Mouse (Mus musculus): ENCODE measurements around the gene Utrn. TPM values are rescaled to one million over a fixed set of nuclear protein-coding genes. Genes with fewer than 3 reads are reported as not detected.
A peak's percentile ranks its signal among the peaks of the same experiment; 100 is the strongest.

The Utrn gene
- polyA plus RNA-seq, 1 experiment from 2014 or later = 37.4 TPM

DNA sequence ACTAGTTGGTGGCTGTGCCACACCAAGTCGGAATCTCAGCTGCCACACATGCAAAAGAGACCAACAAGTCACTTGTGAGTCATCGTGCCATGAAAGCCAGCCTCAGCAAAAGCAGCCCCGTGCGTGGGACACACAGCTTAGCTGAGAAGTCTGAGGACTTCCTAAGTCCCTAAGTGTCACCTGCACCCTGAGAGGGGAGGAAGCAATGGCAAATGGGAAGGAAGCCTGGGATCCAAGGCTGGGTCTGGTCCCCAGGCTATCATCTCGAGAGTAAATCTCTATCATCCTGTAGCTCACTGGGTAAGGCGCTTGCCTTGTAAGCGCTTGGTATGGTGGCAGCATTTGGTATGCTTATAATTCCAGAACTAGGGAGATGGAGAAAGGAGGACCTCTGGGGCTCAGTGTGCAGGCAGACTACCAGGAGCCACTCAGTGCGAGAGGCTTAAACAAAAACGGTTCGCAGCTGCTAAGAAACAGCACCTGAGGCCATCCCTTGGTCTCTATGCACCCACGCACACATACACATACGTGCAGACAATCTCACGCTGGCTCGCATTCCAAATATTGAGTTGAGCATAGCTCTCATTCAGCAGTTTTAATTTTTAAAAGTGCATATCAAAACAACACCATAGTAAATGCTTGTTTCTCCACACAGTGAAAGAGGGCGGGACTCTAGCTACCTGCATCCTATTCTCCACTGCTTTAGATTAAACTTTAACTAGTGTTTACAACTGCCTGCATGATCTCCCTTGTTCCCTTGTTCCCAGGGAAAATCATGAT is 16.6 kb downstream of the Utrn start:
- no peak overlapping the region for H3K27ac ChIP-seq (ENCODE audit: low read length)
- no peak overlapping the region for H3K9ac ChIP-seq (ENCODE audit: low read depth, low read length)

DNA sequence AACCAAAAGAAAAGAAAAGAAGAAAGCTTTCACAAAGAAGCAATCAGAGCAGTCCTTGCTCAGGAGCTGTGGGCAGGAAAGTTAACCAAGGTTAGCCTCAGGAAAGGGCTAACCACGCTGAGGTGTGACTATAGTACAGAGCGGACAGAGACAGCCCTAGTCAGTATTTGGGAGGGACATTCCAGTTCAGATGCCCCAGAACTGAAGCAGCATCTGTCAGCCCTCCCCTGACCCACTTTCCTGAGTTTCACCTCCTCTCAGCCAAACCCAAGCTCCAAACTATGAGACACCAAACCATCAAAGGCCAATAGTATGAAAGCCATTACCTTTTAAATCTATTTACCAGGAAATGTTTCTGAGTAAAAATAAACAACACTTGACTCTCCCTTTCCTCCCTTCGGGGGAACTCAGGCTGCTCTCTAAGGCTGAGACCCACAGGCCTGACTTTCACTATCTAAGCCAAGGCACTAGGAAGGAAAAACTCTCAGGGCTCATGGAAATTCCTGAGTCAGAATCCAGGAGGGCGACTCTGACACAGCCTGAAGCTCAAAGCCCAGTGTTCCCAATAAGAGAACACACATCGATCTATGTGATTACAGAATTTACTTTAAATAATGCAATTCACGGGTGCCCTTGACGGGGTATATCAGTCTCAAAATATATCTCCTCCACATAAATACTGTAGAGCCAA is 18.2 kb downstream of the Utrn start:
- ATAC-seq = no peak
- Histone ChIP-seq H3K4me1 (ENCODE audit: control insufficient read depth, insufficient read depth, low read length) (peaks cover 9% of the 10 kb centered on the region), H3K9me3 (ENCODE audit: control insufficient read depth, low read length) (no peaks in the 10 kb centered on the region), H3K27ac (ENCODE audit: low read length) (no peak overlapping the region), H3K27me3 (replicated peaks; ENCODE audit: control insufficient read depth, insufficient read depth, low read length) (no peaks in the 10 kb centered on the region), H3K4me3 (ENCODE audit: low read length) (no peak overlapping the region), H3K4me2 (ENCODE audit: low read depth, low read length) (no peak overlapping the region), H3K9ac (ENCODE audit: low read depth, low read length) (no peak overlapping the region), H3K36me3 (ENCODE audit: control insufficient read depth, insufficient read depth, low read length) (no peaks in the 10 kb centered on the region)
- 69% methylated on average over 7 of the region's 7 CpGs for WGBS

More for the DNA sequence above, 16.6 kb downstream of the Utrn start:
- ATAC-seq = peak; percentile 90
- no peaks in the 10 kb centered on the region for H3K36me3 ChIP-seq (ENCODE audit: control insufficient read depth, insufficient read depth, low read length)
- no peaks in the 10 kb centered on the region for H3K9me3 ChIP-seq (ENCODE audit: control insufficient read depth, low read length)
- no peak overlapping the region for H3K4me3 ChIP-seq (ENCODE audit: low read length)
- 62% methylated on average over 15 of the region's 15 CpGs for WGBS
- no peaks in the 10 kb centered on the region for H3K27me3 ChIP-seq (replicated peaks; ENCODE audit: control insufficient read depth, insufficient read depth, low read length)
- H3K4me2 ChIP-seq (ENCODE audit: low read depth, low read length) = peak overlapping the region; percentile 24; the same call in 1 of the 2 replicates
- peaks cover 9% of the 10 kb centered on the region for H3K4me1 ChIP-seq (ENCODE audit: control insufficient read depth, insufficient read depth, low read length)

DNA sequence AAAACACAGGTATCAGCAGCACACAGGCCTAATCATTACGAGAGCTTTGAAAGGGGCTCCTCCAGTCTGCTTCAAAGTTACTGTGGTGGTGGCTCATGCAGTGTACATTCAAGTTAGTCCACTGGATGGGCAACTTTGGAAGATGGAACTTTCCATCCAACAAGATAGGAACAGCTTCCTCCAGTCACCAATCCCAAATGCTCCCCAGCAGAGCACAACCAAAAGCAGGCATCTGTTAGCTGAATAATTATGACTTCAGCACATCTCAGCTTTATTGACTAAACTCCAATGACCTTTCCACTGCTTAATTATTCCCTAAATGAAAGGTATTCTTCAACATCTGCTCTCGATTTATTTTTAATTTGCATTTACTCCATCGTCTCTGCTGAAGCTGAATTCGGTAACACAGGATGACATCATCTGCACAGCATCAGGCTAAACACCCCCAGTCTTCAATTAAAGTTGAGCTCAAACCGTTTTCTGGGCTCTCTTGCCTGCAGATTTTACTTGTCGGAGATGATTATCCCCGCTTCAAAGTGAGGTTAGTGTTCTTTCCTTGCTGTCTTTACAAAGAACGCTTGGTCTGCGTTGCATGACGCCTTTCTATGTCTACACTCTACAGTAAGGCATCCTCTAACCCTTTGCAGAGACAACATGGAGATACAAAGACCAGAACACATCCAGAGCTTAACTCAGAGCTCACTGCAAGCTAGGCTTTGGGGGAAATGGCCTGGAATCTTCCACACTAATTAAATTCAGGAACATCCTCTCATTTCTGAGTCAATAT is 20.6 kb downstream of the Utrn start:
- Histone ChIP-seq H3K27me3 (replicated peaks; ENCODE audit: control insufficient read depth, insufficient read depth, low read length) (no peaks in the 10 kb centered on the region), H3K4me2 (ENCODE audit: low read depth, low read length) (no peak overlapping the region), H3K9me3 (ENCODE audit: control insufficient read depth, low read length) (no peaks in the 10 kb centered on the region), H3K27ac (ENCODE audit: low read length) (no peak overlapping the region), H3K9ac (ENCODE audit: low read depth, low read length) (no peak overlapping the region), H3K36me3 (ENCODE audit: control insufficient read depth, insufficient read depth, low read length) (no peaks in the 10 kb centered on the region), H3K4me3 (ENCODE audit: low read length) (no peak overlapping the region), H3K4me1 (ENCODE audit: control insufficient read depth, insufficient read depth, low read length) (peaks cover 9% of the 10 kb centered on the region)
- WGBS = 82% methylated on average over 10 of the region's 10 CpGs
- ATAC-seq = no peak

DNA sequence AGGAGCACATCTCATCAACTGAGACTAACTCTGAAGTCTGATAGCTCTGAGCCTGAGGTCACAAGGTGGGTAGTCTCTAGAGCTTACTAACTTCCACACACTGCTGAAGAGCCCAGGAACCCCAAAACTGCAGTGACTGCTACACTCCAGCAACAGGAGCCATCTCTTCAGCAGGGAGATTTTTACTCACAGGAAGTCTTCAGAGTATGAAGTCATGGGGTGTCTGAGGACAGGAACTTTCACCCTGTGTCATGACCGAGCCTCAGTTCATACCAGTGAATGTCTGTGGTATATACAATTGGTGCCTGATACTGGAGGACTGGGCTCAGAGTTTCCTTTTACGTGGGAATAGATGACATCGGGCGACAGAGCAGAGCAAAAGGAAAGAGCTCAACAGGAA is 26.6 kb downstream of the Utrn start:
- ATAC-seq = no peak
- Histone ChIP-seq H3K36me3 (ENCODE audit: control insufficient read depth, insufficient read depth, low read length) (no peaks in the 10 kb centered on the region), H3K27me3 (replicated peaks; ENCODE audit: control insufficient read depth, insufficient read depth, low read length) (no peaks in the 10 kb centered on the region), H3K4me2 (ENCODE audit: low read depth, low read length) (no peak overlapping the region), H3K4me3 (ENCODE audit: low read length) (no peak overlapping the region), H3K9me3 (ENCODE audit: control insufficient read depth, low read length) (no peaks in the 10 kb centered on the region), H3K9ac (ENCODE audit: low read depth, low read length) (no peak overlapping the region), H3K27ac (ENCODE audit: low read length) (no peak overlapping the region), H3K4me1 (ENCODE audit: control insufficient read depth, insufficient read depth, low read length) (no peaks in the 10 kb centered on the region)
- 78% methylated on average over 4 of the region's 4 CpGs for WGBS

DNA sequence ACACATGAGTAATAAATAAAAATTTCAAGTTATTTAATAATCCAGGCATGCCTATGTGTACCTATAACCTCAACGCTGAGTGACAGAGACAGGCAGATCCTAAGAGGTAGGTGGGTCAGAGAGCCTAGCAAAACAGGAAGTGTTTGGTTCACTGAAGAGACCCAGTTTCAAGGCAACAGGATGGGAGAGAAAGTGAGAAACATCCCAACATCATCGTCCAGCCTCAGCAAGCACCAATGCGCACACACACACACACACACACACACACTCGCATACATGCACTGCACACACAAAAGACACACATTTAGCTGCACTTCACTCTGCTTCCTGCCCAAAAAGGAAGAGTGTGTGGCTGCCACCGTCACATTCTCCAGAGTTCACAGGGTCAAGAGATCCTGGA is 27.7 kb downstream of the Utrn start:
- Histone ChIP-seq H3K4me3 (ENCODE audit: low read length) (no peak overlapping the region), H3K4me1 (ENCODE audit: control insufficient read depth, insufficient read depth, low read length) (no peaks in the 10 kb centered on the region), H3K27ac (ENCODE audit: low read length) (no peak overlapping the region), H3K27me3 (replicated peaks; ENCODE audit: control insufficient read depth, insufficient read depth, low read length) (no peaks in the 10 kb centered on the region), H3K9ac (ENCODE audit: low read depth, low read length) (no peak overlapping the region), H3K9me3 (ENCODE audit: control insufficient read depth, low read length) (no peaks in the 10 kb centered on the region), H3K36me3 (ENCODE audit: control insufficient read depth, insufficient read depth, low read length) (no peaks in the 10 kb centered on the region), H3K4me2 (ENCODE audit: low read depth, low read length) (no peak overlapping the region)
- ATAC-seq = no peak
- WGBS = 70% methylated on average over 5 of the region's 5 CpGs

DNA sequence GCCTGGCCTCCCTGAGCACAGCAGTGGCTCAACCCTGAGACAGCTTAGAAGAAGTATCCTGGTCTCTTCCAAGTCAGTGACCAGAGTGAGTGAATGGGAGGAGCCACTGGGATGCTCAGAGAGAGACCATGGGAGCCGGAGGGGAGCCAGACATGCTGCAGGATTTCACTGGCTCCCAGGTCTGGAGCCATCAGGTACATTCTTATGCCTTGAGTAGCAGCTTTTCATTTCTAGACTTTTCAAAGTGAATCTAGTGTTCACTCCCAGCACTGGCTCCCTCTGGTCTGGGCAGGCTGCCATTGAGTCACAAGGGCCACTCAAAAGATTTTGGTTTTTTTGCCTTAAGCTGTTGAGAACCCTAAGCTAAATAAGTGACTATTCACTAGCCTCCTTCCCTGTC is 31.5 kb downstream of the Utrn start:
- Histone ChIP-seq H3K27me3 (replicated peaks; ENCODE audit: control insufficient read depth, insufficient read depth, low read length) (no peaks in the 10 kb centered on the region), H3K27ac (ENCODE audit: low read length) (no peak overlapping the region), H3K36me3 (ENCODE audit: control insufficient read depth, insufficient read depth, low read length) (no peaks in the 10 kb centered on the region), H3K9me3 (ENCODE audit: control insufficient read depth, low read length) (no peaks in the 10 kb centered on the region), H3K4me3 (ENCODE audit: low read length) (no peak overlapping the region), H3K4me1 (ENCODE audit: control insufficient read depth, insufficient read depth, low read length) (no peaks in the 10 kb centered on the region), H3K4me2 (ENCODE audit: low read depth, low read length) (no peak overlapping the region), H3K9ac (ENCODE audit: low read depth, low read length) (no peak overlapping the region)
- no peak for ATAC-seq
- 95% methylated on average over 1 of the region's 1 CpGs for WGBS

DNA sequence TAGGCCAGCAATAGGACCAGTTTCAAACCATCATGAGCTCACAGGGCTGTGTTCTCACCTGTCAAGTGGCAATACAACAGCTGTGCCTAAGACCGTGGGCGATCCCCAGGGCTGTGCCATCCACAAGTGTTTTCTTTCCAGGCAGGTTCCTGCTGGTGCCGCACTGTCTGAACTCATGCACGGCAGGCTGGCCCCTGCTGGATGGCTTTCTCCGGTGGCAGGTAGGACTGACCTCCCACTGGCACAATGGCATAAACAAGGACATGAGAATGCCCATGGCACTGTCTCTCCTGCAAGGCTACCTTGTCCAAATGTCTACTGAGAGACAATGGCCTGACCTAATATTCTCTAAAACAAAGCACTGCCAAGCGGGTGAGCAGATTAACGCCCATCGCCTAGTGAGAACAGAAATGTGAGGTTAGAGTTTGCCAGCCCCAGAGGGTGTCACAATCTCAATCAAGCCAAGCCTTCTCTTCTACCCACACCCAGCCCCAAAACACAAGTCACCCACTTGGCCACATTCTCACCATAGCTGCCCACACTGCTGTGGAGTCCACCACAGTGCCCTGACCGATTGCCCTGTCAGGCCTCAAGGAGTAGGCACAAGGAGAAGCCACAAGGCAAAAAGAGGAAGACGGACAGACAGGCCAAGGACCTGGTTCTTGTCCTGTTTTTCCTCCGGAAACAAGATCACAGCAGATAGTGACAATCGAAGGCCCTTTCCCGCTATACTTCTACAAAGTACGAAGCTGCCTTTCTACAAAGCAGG is 32.9 kb downstream of the Utrn start:
- ATAC-seq = no peak
- H3K27ac ChIP-seq (ENCODE audit: low read length) = no peak overlapping the region

DNA sequence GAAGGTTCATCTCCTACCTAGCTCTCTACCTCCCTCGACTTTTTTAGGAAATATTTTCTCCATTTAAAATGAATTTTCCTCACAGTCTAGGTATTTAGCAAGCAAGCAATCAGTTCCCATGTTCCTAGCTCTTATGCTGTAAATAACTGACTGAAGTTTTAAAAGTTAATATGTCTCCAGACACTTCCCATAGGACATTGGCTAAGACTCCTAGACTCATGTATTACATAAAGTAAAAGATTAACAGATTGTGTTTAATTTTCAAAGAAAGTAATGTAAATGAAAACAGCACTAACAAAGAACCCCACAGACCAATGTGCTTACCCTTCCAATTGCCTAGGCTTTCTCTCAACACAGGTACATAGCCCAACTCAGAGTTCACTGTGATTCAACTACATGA is 35.0 kb downstream of the Utrn start:
- no peak for ATAC-seq
- H3K4me3 ChIP-seq (ENCODE audit: low read length) = no peak overlapping the region
- no peak overlapping the region for H3K27ac ChIP-seq (ENCODE audit: low read length)
- H3K4me1 ChIP-seq (ENCODE audit: control insufficient read depth, insufficient read depth, low read length) = no peaks in the 10 kb centered on the region
- no peaks in the 10 kb centered on the region for H3K27me3 ChIP-seq (replicated peaks; ENCODE audit: control insufficient read depth, insufficient read depth, low read length)
- WGBS = 56% methylated on average over 1 of the region's 1 CpGs
- H3K9me3 ChIP-seq (ENCODE audit: control insufficient read depth, low read length) = no peaks in the 10 kb centered on the region
- H3K9ac ChIP-seq (ENCODE audit: low read depth, low read length) = no peak overlapping the region
- H3K36me3 ChIP-seq (ENCODE audit: control insufficient read depth, insufficient read depth, low read length) = no peaks in the 10 kb centered on the region
- no peak overlapping the region for H3K4me2 ChIP-seq (ENCODE audit: low read depth, low read length)

More for the DNA sequence above, 32.9 kb downstream of the Utrn start:
- no peak overlapping the region for H3K4me2 ChIP-seq (ENCODE audit: low read depth, low read length)
- H3K36me3 ChIP-seq (ENCODE audit: control insufficient read depth, insufficient read depth, low read length) = no peaks in the 10 kb centered on the region
- H3K4me1 ChIP-seq (ENCODE audit: control insufficient read depth, insufficient read depth, low read length) = no peaks in the 10 kb centered on the region
- H3K27me3 ChIP-seq (replicated peaks; ENCODE audit: control insufficient read depth, insufficient read depth, low read length) = no peaks in the 10 kb centered on the region
- WGBS = 82% methylated on average over 14 of the region's 14 CpGs
- no peak overlapping the region for H3K4me3 ChIP-seq (ENCODE audit: low read length)
- no peaks in the 10 kb centered on the region for H3K9me3 ChIP-seq (ENCODE audit: control insufficient read depth, low read length)
- H3K9ac ChIP-seq (ENCODE audit: low read depth, low read length) = no peak overlapping the region

DNA sequence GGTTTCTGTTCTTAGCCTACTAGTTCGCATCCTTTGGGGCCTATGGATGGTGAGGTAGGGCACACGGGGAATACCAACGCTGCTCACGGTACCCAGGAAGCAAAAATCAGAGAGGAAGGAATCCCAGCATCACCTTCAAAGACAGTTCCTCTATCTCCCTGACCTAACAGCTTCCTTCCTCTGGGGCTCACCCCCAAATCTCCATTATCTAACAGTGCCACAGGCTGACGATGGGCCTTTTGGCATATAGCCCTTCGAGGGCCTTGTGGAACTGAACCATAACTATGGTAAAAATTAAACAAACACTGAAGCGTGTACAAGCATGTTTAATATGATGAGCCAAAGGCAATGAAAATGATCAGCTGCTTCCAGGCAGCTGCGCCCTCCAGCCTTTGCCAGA is 37.0 kb downstream of the Utrn start:
- Histone ChIP-seq H3K36me3 (ENCODE audit: control insufficient read depth, insufficient read depth, low read length) (no peaks in the 10 kb centered on the region), H3K4me2 (ENCODE audit: low read depth, low read length) (no peak overlapping the region), H3K27me3 (replicated peaks; ENCODE audit: control insufficient read depth, insufficient read depth, low read length) (no peaks in the 10 kb centered on the region), H3K4me1 (ENCODE audit: control insufficient read depth, insufficient read depth, low read length) (peaks cover 3% of the 10 kb centered on the region; the same call in 1 of the 2 replicates), H3K4me3 (ENCODE audit: low read length) (no peak overlapping the region), H3K9ac (ENCODE audit: low read depth, low read length) (no peak overlapping the region), H3K9me3 (ENCODE audit: control insufficient read depth, low read length) (no peaks in the 10 kb centered on the region), H3K27ac (ENCODE audit: low read length) (no peak overlapping the region)
- no peak for ATAC-seq
- 79% methylated on average over 8 of the region's 8 CpGs for WGBS

Measured in intestine, embryonic 16.5 days (tissue).